Mouse (Mus musculus): ENCODE data around the gene 1700001C02Rik. TPM values are rescaled to one million over a fixed set of nuclear protein-coding genes. Genes with fewer than 3 reads are reported as not detected.

1700001C02Rik gene
- total and polyA plus RNA-seq, 2 experiments = not detected

- Histone ChIP-seq H3K36me3 (ENCODE audit: control insufficient read depth, insufficient read depth, low read length) (no peaks in the 10 kb centered on the region), H3K79me2 (ENCODE audit: control insufficient read depth, insufficient read depth, low read length) (no peaks in the 10 kb centered on the region), H3K27ac (replicated peaks; ENCODE audit: insufficient read depth, low read depth, low read length) (peak overlapping the region; percentile 64), H3K27me3 (ENCODE audit: control insufficient read depth, insufficient read depth, low read length) (no peaks in the 10 kb centered on the region), H3K4me1 (ENCODE audit: control insufficient read depth, insufficient read depth, low read length) (peaks cover 23% of the 10 kb centered on the region), H3K4me3 (ENCODE audit: insufficient read depth, low read depth, low read length) (no peak overlapping the region), H3K9ac (ENCODE audit: low read depth, low read length) (no peak overlapping the region)
- WGBS = 36% methylated on average over 5 of the region's 5 CpGs
- DNase-seq (ENCODE audit: extremely low read depth, low read depth, low spot score) = peak; percentile 91
- TF ChIP-seq CTCF (IDR thresholded peaks at IDR 0.05; ENCODE audit: low read depth, low read length) (no peak), POLR2A (IDR thresholded peaks at IDR 0.05; ENCODE audit: extremely low read depth, insufficient read depth, low read length) (no peak)
Observed at GRCm38 (mm10) chr5:30484591-30484990, 18.7 kb downstream of the 1700001C02Rik start.

- Histone ChIP-seq H3K4me1 (ENCODE audit: control insufficient read depth, insufficient read depth, low read length) (peaks cover 23% of the 10 kb centered on the region), H3K9ac (ENCODE audit: low read depth, low read length) (no peak overlapping the region), H3K4me3 (ENCODE audit: insufficient read depth, low read depth, low read length) (no peak overlapping the region), H3K27me3 (ENCODE audit: control insufficient read depth, insufficient read depth, low read length) (no peaks in the 10 kb centered on the region), H3K79me2 (ENCODE audit: control insufficient read depth, insufficient read depth, low read length) (no peaks in the 10 kb centered on the region), H3K27ac (replicated peaks; ENCODE audit: insufficient read depth, low read depth, low read length) (peak overlapping the region; percentile 64), H3K36me3 (ENCODE audit: control insufficient read depth, insufficient read depth, low read length) (no peaks in the 10 kb centered on the region)
- 14% methylated on average over 6 of the region's 6 CpGs for WGBS
- TF ChIP-seq CTCF (IDR thresholded peaks at IDR 0.05; ENCODE audit: low read depth, low read length) = no peak
- no peak for TF ChIP-seq POLR2A (IDR thresholded peaks at IDR 0.05; ENCODE audit: extremely low read depth, insufficient read depth, low read length)
- DNase-seq (ENCODE audit: extremely low read depth, low read depth, low spot score) = peak; percentile 82
Observed at GRCm38 (mm10) chr5:30485136-30485535, 19.3 kb downstream of the 1700001C02Rik start.

- Histone ChIP-seq H3K27ac (replicated peaks; ENCODE audit: insufficient read depth, low read depth, low read length) (no peak overlapping the region), H3K27me3 (ENCODE audit: control insufficient read depth, insufficient read depth, low read length) (no peaks in the 10 kb centered on the region), H3K9ac (ENCODE audit: low read depth, low read length) (no peak overlapping the region), H3K79me2 (ENCODE audit: control insufficient read depth, insufficient read depth, low read length) (no peaks in the 10 kb centered on the region), H3K4me1 (ENCODE audit: control insufficient read depth, insufficient read depth, low read length) (peaks cover 5% of the 10 kb centered on the region; the same call in 1 of the 2 replicates), H3K4me3 (ENCODE audit: insufficient read depth, low read depth, low read length) (no peak overlapping the region), H3K36me3 (ENCODE audit: control insufficient read depth, insufficient read depth, low read length) (no peaks in the 10 kb centered on the region)
- TF ChIP-seq POLR2A (IDR thresholded peaks at IDR 0.05; ENCODE audit: extremely low read depth, insufficient read depth, low read length) (no peak), CTCF (IDR thresholded peaks at IDR 0.05; ENCODE audit: low read depth, low read length) (no peak)
- DNase-seq (ENCODE audit: extremely low read depth, low read depth, low spot score) = no peak
Observed at GRCm38 (mm10) chr5:30490215-30490614, 24.4 kb downstream of the 1700001C02Rik start.

- no peak overlapping the region for H3K9ac ChIP-seq (ENCODE audit: low read depth, low read length)
- H3K36me3 ChIP-seq (ENCODE audit: control insufficient read depth, insufficient read depth, low read length) = no peaks in the 10 kb centered on the region
- H3K79me2 ChIP-seq (ENCODE audit: control insufficient read depth, insufficient read depth, low read length) = no peaks in the 10 kb centered on the region
- no peak overlapping the region for H3K4me3 ChIP-seq (ENCODE audit: insufficient read depth, low read depth, low read length)
- no peaks in the 10 kb centered on the region for H3K27me3 ChIP-seq (ENCODE audit: control insufficient read depth, insufficient read depth, low read length)
- H3K4me1 ChIP-seq (ENCODE audit: control insufficient read depth, insufficient read depth, low read length) = no peaks in the 10 kb centered on the region
- H3K27ac ChIP-seq (replicated peaks; ENCODE audit: insufficient read depth, low read depth, low read length) = no peak overlapping the region
- no peak for TF ChIP-seq CTCF (IDR thresholded peaks at IDR 0.05; ENCODE audit: low read depth, low read length)
- TF ChIP-seq POLR2A (IDR thresholded peaks at IDR 0.05; ENCODE audit: extremely low read depth, insufficient read depth, low read length) = no peak
- DNase-seq (ENCODE audit: extremely low read depth, low read depth, low spot score) = peak; percentile 13
- 91% methylated on average over 5 of the region's 5 CpGs for WGBS
Observed at GRCm38 (mm10) chr5:30490845-30491244, 25.0 kb downstream of the 1700001C02Rik start.

- H3K27me3 ChIP-seq (ENCODE audit: control insufficient read depth, insufficient read depth, low read length) = no peaks in the 10 kb centered on the region
- no peak for DNase-seq (ENCODE audit: extremely low read depth, low read depth, low spot score)
- TF ChIP-seq POLR2A (IDR thresholded peaks at IDR 0.05; ENCODE audit: extremely low read depth, insufficient read depth, low read length) (no peak), CTCF (IDR thresholded peaks at IDR 0.05; ENCODE audit: low read depth, low read length) (no peak)
- H3K36me3 ChIP-seq (ENCODE audit: control insufficient read depth, insufficient read depth, low read length) = no peaks in the 10 kb centered on the region
- H3K4me3 ChIP-seq (ENCODE audit: insufficient read depth, low read depth, low read length) = no peak overlapping the region
- H3K9ac ChIP-seq (ENCODE audit: low read depth, low read length) = no peak overlapping the region
- H3K27ac ChIP-seq (replicated peaks; ENCODE audit: insufficient read depth, low read depth, low read length) = no peak overlapping the region
- 66% methylated on average over 7 of the region's 7 CpGs for WGBS
- no peaks in the 10 kb centered on the region for H3K4me1 ChIP-seq (ENCODE audit: control insufficient read depth, insufficient read depth, low read length)
- no peaks in the 10 kb centered on the region for H3K79me2 ChIP-seq (ENCODE audit: control insufficient read depth, insufficient read depth, low read length)
Observed at GRCm38 (mm10) chr5:30493723-30494122, 27.9 kb downstream of the 1700001C02Rik start.

GRCm38 (mm10) chr5:30494606-30495005 lies 28.8 kb downstream of the 1700001C02Rik start:
- WGBS = 77% methylated on average over 7 of the region's 7 CpGs
- TF ChIP-seq POLR2A (IDR thresholded peaks at IDR 0.05; ENCODE audit: extremely low read depth, insufficient read depth, low read length) = no peak
- no peak for TF ChIP-seq CTCF (IDR thresholded peaks at IDR 0.05; ENCODE audit: low read depth, low read length)
- DNase-seq (ENCODE audit: extremely low read depth, low read depth, low spot score) = no peak
- Histone ChIP-seq H3K4me1 (ENCODE audit: control insufficient read depth, insufficient read depth, low read length) (no peaks in the 10 kb centered on the region), H3K27ac (replicated peaks; ENCODE audit: insufficient read depth, low read depth, low read length) (no peak overlapping the region), H3K9ac (ENCODE audit: low read depth, low read length) (no peak overlapping the region), H3K4me3 (ENCODE audit: insufficient read depth, low read depth, low read length) (no peak overlapping the region), H3K36me3 (ENCODE audit: control insufficient read depth, insufficient read depth, low read length) (no peaks in the 10 kb centered on the region), H3K79me2 (ENCODE audit: control insufficient read depth, insufficient read depth, low read length) (no peaks in the 10 kb centered on the region), H3K27me3 (ENCODE audit: control insufficient read depth, insufficient read depth, low read length) (no peaks in the 10 kb centered on the region)

Measured in liver, adult 2 months (tissue).